Mouse (Mus musculus): ENCODE data around the gene Cebpzos.
A peak's percentile ranks its signal among the peaks of the same experiment; 100 is the strongest.

The Cebpzos gene

GRCm38 (mm10) chr17:78916369-78916813, at the start of gene Cebpzos:
Gene Cebpzos (plus strand): TSS chr17:78916500.
- peak; percentile 85 for DNase-seq (ENCODE audit: low spot score in 2 of 2)

GRCm38 (mm10) chr17:78873886-78874285, 42.4 kb upstream of the Cebpzos start:
- DNase-seq (ENCODE audit: low spot score in 2 of 2), result no peak

- DNase-seq (ENCODE audit: low spot score in 2 of 2), result no peak
These were observed 34.4 kb upstream of the Cebpzos start for GRCm38 (mm10) chr17:78881878-78882304.

- peak; percentile 38 to 50 for DNase-seq (ENCODE audit: low spot score in 2 of 2)
These were observed 33.7 kb upstream of the Cebpzos start, which contains the start of gene Eif2ak2 for GRCm38 (mm10) chr17:78882401-78883112. Gene Eif2ak2 (minus strand): TSS chr17:78882573.

- no peak for DNase-seq (ENCODE audit: low spot score in 2 of 2)
These were observed 33.0 kb upstream of the Cebpzos start for GRCm38 (mm10) chr17:78883291-78883690.

GRCm38 (mm10) chr17:78885286-78886065, 30.8 kb upstream of the Cebpzos start:
- DNase-seq (ENCODE audit: low spot score in 2 of 2), result no peak

- no peak for DNase-seq (ENCODE audit: low spot score in 2 of 2)
These were observed 27.7 kb upstream of the Cebpzos start for GRCm38 (mm10) chr17:78888554-78888953.

- no peak for DNase-seq (ENCODE audit: low spot score in 2 of 2)
These were observed 27.1 kb upstream of the Cebpzos start for GRCm38 (mm10) chr17:78889184-78889583.

GRCm38 (mm10) chr17:78891020-78891419, 25.3 kb upstream of the Cebpzos start:
- DNase-seq (ENCODE audit: low spot score in 2 of 2), result no peak

GRCm38 (mm10) chr17:78894991-78895390, 21.3 kb upstream of the Cebpzos start:
- no peak for DNase-seq (ENCODE audit: low spot score in 2 of 2)

- DNase-seq (ENCODE audit: low spot score in 2 of 2), result peak; percentile 25 to 46
These were observed 20.9 kb upstream of the Cebpzos start for GRCm38 (mm10) chr17:78895394-78895793.

GRCm38 (mm10) chr17:78903158-78903557, 13.1 kb upstream of the Cebpzos start:
- no peak for DNase-seq (ENCODE audit: low spot score in 2 of 2)

- DNase-seq (ENCODE audit: low spot score in 2 of 2), result no peak
These were observed 9.4 kb upstream of the Cebpzos start, which contains the start of gene Sult6b1 for GRCm38 (mm10) chr17:78906892-78907291. Gene Sult6b1 (minus strand): TSS chr17:78906992.

GRCm38 (mm10) chr17:78909374-78909773, 6.9 kb upstream of the Cebpzos start:
- DNase-seq (ENCODE audit: low spot score in 2 of 2), result no peak

- no peak for DNase-seq (ENCODE audit: low spot score in 2 of 2)
These were observed 3.4 kb upstream of the Cebpzos start for GRCm38 (mm10) chr17:78912861-78913281.

GRCm38 (mm10) chr17:78913921-78914320, 2.4 kb upstream of the Cebpzos start:
- no peak for DNase-seq (ENCODE audit: low spot score in 2 of 2)

GRCm38 (mm10) chr17:78915772-78916171, 528 bp upstream of the Cebpzos start:
- no peak for DNase-seq (ENCODE audit: low spot score in 2 of 2)

GRCm38 (mm10) chr17:78916899-78917298, 599 bp downstream of the Cebpzos start:
- DNase-seq (ENCODE audit: low spot score in 2 of 2), result no peak

- no peak for DNase-seq (ENCODE audit: low spot score in 2 of 2)
These were observed 1.4 kb downstream of the Cebpzos start for GRCm38 (mm10) chr17:78917696-78918095.

GRCm38 (mm10) chr17:78935857-78936256, 19.6 kb downstream of the Cebpzos start:
- DNase-seq (ENCODE audit: low spot score in 2 of 2), result no peak

GRCm38 (mm10) chr17:78936466-78937228, 20.3 kb downstream of the Cebpzos start, which contains the start of the genes Cebpz and Ndufaf7:
Gene Cebpz (minus strand): TSS chr17:78937066.
Gene Ndufaf7 (plus strand): TSS chr17:78937136.
- peak; percentile 97 to 99 for DNase-seq (ENCODE audit: low spot score in 2 of 2)

All from right cerebral cortex, adult 2 months (tissue).